Mouse (Mus musculus): ENCODE measurements around the gene Pnrc2. TPM values are rescaled to one million over a fixed set of nuclear protein-coding genes. Genes with fewer than 3 reads are reported as not detected.

Pnrc2 gene
- total RNA-seq (2023) = 85.2 TPM

GRCm38 (mm10) chr4:135873526-135874202, at the start of gene Pnrc2:
Gene Pnrc2 (minus strand): TSS chr4:135873850.

GRCm38 (mm10) chr4:135920304-135921241, 46.9 kb upstream of the Pnrc2 start, which contains the start of gene Fuca1:
Gene Fuca1 (plus strand): TSS chr4:135920735.

DNA sequence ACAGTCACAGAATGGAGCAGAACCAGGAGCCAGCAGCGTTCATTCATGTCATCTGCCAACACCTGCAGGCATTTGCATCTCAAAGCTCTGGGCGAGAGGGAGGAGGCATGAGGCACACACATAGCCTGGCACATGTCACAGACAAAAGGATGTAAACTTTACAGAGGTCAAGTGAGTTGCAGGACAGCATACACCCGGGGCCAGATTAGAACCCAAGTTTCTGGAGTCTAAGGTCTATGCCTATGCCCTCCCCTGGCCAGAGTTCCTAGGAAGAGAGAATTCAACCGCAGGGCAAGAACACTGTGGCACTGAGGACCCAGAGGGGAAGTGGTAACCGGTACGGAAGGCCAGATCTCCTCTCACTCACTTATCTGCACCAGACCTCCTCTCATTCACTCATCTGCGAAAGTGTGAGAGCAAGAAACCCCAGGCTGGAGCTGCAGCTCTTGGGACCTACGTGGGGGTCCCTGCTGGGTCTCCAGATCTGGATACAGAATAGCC, 21.5 kb upstream of the Pnrc2 start, which contains the start of gene Cnr2:
Cnr2 (plus strand) TSS at position 324 of the 501 bp plus-strand sequence.

GRCm38 (mm10) chr4:135855536-135856222, 18.0 kb downstream of the Pnrc2 start, which contains the start of gene Srsf10:
Gene Srsf10 (plus strand): TSS chr4:135855747.

Other genes with a start within 250 kb of the Pnrc2 start
- not detected for gene Ifnlr1, start 187.6 kb downstream of the Pnrc2 start, total RNA-seq (2023)
- gene Il22ra1, start 145.7 kb downstream of the Pnrc2 start, total RNA-seq (2023) = not detected
- gene Myom3, start 114.1 kb downstream of the Pnrc2 start, total RNA-seq (2023) = not detected
- 163 TPM for gene Srsf10, start 18.1 kb downstream of the Pnrc2 start, total RNA-seq (2023)
- 20.3 TPM for gene Cnr2, start 21.5 kb upstream of the Pnrc2 start, total RNA-seq (2023)
- 49.2 TPM for gene Fuca1, start 46.9 kb upstream of the Pnrc2 start, total RNA-seq (2023)
- gene Hmgcl, start 72.6 kb upstream of the Pnrc2 start, total RNA-seq (2023) = 27.3 TPM
- 6.7 TPM for gene Gale, start 89.9 kb upstream of the Pnrc2 start, total RNA-seq (2023)
- gene Lypla2, start 98.8 kb upstream of the Pnrc2 start, total RNA-seq (2023) = 95.1 TPM
- gene Pithd1, start 113.4 kb upstream of the Pnrc2 start, total RNA-seq (2023) = 27.2 TPM
- gene Eloa, start 147.9 kb upstream of the Pnrc2 start, total RNA-seq (2023) = 36.0 TPM
- 1,200 TPM for gene Rpl11, start 179.6 kb upstream of the Pnrc2 start, total RNA-seq (2023)